Mouse (Mus musculus): ENCODE results near the gene Akr1c19.
"Not testable (repeated sequence)": the region's sequence is repeated elsewhere in the genome, so short reads cannot be mapped to it uniquely, and the experiment has no call there.

Gene Akr1c19

DNA sequence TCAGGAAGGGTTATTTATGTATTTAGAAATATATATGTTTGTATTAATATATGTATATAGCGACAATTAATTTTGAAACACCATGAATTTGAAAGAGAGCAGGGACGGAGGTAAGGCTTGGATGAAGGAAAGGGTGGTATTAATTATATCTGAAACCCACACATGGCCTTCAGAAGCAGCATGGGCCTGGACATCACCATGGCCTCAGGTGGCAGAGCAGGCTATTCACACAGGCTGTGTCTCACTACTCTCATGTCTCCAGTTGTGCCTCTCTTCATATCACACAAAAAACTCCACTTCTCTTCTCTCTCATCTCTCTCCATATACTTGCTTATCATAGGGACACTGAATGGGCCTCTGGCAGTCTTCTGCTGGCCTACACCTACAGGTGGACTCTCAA is 37.0 kb downstream of the Akr1c19 start:
- in situ Hi-C loops (cut with MboI, MseI): not testable (repeated sequence)

DNA sequence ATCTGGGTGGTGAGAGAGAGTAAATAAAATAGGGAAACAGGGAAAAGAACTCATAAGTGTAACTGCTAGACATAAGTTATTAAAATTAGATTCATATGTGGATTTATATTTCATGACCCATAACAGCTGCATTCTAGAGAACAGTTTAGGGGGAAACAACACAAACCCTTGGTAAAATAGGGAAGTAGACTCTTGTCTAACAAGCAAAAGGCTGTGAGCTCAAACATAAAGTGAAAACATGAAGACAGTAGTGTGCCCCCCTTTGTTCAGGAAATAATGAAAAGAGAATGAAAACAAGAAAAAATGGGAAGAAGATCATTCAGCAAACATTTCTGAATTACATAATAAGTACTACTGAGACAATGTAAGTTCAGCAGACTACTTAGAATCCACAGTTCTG is 42.4 kb downstream of the Akr1c19 start:
- in situ Hi-C loops (cut with MboI, MseI): no loop called here

DNA sequence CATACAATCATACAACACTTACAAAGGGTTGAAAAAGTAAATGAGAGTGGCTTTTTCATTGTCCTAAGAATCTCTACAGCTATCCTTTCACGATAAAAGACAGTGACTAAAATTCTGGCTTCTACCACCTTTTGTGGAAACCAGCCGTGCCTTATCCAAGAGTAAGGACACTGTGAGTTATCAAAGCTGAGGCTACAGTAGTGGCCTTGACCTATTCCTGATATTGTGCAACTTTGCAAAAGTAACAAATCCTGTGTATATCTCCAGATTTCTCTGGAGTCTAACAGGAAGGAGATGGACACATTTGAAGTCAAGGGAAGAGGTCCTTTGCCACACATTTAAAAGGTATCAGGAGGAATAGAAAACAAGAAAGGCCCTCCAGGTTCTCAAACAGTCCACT is 49.0 kb downstream of the Akr1c19 start:
- in situ Hi-C loops (cut with MboI, MseI): loop anchor here (25.0 kb wide), 1 partner anchor 615 kb away; no protein-coding TSS in a partner anchor

DNA sequence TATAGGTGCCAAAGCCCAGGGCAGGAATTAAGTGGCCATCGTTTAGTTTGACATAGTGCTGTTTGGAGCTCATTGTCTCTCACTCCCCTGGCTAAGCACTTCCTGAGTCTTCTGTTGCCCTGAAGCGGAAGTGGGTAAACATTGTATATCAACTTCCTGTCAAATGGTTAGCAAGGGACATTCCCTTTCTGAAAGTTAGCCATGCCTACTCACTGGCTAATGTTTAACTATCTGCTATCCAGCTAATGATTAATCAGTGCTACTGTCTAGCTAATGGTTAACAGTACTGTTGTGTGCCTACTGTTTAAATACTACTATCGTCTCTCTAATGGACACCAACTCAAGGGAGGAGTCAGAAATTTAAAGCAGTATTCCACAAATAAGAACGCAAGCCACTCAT is 50.8 kb downstream of the Akr1c19 start, which contains the start of gene Akr1c12:
Gene Akr1c12 (minus strand): TSS at position 150 of the 400 bp plus-strand sequence.
- in situ Hi-C loops (cut with MboI, MseI): loop anchor here (25.0 kb wide), 1 partner anchor 617 kb away; no protein-coding TSS in a partner anchor

DNA sequence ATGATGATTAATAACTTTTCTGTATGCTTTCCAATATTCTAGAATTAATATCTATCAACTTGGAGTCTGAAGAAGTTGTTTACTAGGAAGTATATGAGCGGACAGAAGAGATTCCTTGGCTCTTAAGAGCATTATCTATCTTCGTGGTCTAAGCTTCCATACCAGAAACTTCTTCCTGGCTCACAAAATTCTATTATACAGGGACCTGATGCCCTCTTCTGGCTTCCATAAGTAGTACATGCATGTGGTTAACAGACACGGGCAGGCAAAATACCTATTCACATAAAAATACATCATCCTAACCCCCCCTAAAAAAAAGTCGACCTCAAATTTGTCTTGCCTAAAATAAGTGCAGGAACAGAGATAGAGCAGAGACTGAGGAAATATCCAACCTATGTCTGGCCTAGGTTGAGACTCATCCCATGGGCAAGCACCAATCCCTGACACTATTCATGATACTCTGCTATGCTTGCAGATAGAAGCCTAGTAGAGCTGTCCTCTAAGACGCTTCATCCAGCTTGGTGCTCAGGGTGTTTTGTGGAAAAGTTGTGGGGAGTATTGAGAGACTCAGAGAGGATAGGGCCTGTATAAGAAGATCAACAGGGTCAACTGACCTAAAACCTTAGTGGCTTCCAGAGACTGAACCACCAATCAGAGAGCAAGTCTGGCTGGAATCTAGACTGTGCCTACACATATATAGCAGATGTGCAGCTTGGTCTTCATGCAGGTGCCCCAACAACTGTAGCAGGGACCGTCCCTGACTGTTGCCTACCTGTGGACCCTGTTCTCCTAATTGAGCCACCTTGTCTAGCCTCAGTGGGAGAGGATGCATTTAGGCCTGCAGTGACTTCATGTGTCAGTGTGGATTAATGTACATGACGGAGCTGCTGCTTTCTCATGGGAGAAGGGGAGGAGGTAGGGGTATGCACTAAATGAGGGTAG is 53.2 kb downstream of the Akr1c19 start:
- in situ Hi-C loops (cut with MboI, MseI): loop anchor here (5.0 to 25.0 kb wide), 4 partner anchors 94 to 619 kb away; no protein-coding TSS in a partner anchor

DNA sequence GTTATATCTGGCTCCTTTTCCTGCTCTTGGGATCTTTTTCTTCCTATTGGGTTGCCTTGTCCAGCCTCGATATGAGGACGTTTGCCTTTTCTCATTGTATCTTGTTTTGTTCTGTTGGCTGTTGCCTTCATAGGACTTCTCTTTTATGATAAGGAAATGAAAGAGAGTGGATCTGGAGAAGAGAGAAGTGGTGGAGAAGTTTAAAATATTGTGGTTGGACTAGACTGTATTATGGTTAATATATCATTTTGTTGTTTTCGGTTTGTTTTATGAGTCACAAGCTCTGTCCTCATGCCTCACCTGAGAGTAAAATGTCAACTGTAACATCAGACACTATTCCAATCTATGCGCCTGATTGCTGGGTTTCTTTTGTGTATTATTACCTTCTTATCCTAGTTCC is 68.5 kb downstream of the Akr1c19 start:
- in situ Hi-C loops (cut with MboI, MseI): loop anchor here (25.0 kb wide), 1 partner anchor 635 kb away; no protein-coding TSS in a partner anchor

Measured in T-helper 1 cell (primary cell).